Mouse (Mus musculus) E14TG2a.4 (cell line): ENCODE data around the gene Ncf4.

Source experiments
- CTCF ChIP-seq: conservative IDR thresholded peaks from 2 replicates; pipeline ENCODE4 v1.5.1; 2014; ENCODE audit warnings: low read length
- POU5F1 ChIP-seq: IDR thresholded peaks from 2 replicates; pipeline ENCODE4 v1.6.1; 2014; ENCODE audit warnings: low read length, borderline replicate concordance

DNA sequence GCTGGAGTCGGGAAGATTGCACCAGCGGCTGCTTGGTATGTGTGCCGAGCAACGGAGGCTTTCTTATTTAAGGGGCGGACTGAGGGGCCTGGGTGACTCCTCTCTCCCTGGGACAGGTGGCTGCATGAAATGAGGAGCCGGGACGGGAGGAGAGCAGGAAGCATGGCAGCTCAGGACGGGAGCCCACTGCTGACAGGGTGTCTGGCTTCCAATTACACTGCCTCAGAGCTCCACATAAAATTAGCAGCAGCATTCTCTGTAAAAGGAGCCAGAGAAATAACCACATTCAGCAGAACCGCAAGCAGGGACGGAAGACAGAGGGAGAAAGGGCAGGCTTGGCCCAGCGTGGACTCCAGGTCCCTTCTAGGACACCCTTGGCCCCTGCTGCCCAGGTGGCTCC lies 3.3 kb upstream of the Ncf4 start:
- no peak for TF ChIP-seq CTCF
- TF ChIP-seq POU5F1 = no peak
